Mouse (Mus musculus): ENCODE measurements around the gene Gm10340. TPM values are rescaled to one million over a fixed set of nuclear protein-coding genes. Genes with fewer than 3 reads are reported as not detected.

Gm10340 gene
- polyA plus RNA-seq (2012; rRNA removed; ENCODE audit: low replicate concordance) = 0.42 TPM in 1 of 2 replicates, not detected in the other

GRCm38 (mm10) chr14:3133697-3134096 is at the start of gene Gm10340:
Gm10340 (plus strand) TSS chr14:3133997.

GRCm38 (mm10) chr14:3187955-3188354 is 54.2 kb downstream of the Gm10340 start, which contains the start of gene Gm5795:
Gm5795 (plus strand) TSS chr14:3188255.

Other genes starting within 250 kb of the Gm10340 start
- not detected in 2 replicates for gene Gm2888, start 104.0 kb upstream of the Gm10340 start, polyA plus RNA-seq (2012; rRNA removed; ENCODE audit: low replicate concordance)
- 0.42 and 0.73 TPM in 2 replicates for gene Gm2897, start 84.7 kb upstream of the Gm10340 start, polyA plus RNA-seq (2012; rRNA removed; ENCODE audit: low replicate concordance)
- not detected in 2 replicates for gene Gm5795, start 54.3 kb downstream of the Gm10340 start, polyA plus RNA-seq (2012; rRNA removed; ENCODE audit: low replicate concordance)
- gene D830030K20Rik, start 74.5 kb downstream of the Gm10340 start, polyA plus RNA-seq (2012; rRNA removed; ENCODE audit: low replicate concordance) = 0.48 and 0.77 TPM in 2 replicates
- 0.20 and 0.23 TPM in 2 replicates for gene Gm2956, start 198.6 kb downstream of the Gm10340 start, polyA plus RNA-seq (2012; rRNA removed; ENCODE audit: low replicate concordance)

Data from subcutaneous adipose tissue, adult 2 months (tissue).